Mouse (Mus musculus): Measurements from ENCODE around the gene Etfdh. TPM values are rescaled to one million over a fixed set of nuclear protein-coding genes. Genes with fewer than 3 reads are reported as not detected.
A peak's percentile ranks its signal among the peaks of the same experiment; 100 is the strongest.

Etfdh gene
- polyA plus RNA-seq, 1 experiment from 2014 or later, result 50.3 TPM

GRCm38 (mm10) chr3:79589671-79590070, 39.6 kb downstream of the Etfdh start:
- no peak for DNase-seq (ENCODE audit: low spot score)
- Histone ChIP-seq H3K4me3 (ENCODE audit: low read depth, low read length) (no peak overlapping the region), H3K9ac (ENCODE audit: low read depth, low read length) (no peak overlapping the region), H3K4me1 (replicated peaks; ENCODE audit: control insufficient read depth, insufficient read depth, low read length) (no peaks in the 10 kb centered on the region), H3K36me3 (ENCODE audit: control insufficient read depth, insufficient read depth, low read length) (no peaks in the 10 kb centered on the region), H3K4me2 (replicated peaks; ENCODE audit: low read depth, low read length) (no peak overlapping the region), H3K9me3 (ENCODE audit: control insufficient read depth, low read length) (no peaks in the 10 kb centered on the region), H3K27ac (ENCODE audit: low read depth, low read length) (no peak overlapping the region), H3K27me3 (ENCODE audit: control insufficient read depth, insufficient read depth, low read length) (no peaks in the 10 kb centered on the region)
- no peak for ATAC-seq (ENCODE audit: low FRiP score)
- WGBS, result 85% methylated on average over 2 of the region's 2 CpGs

GRCm38 (mm10) chr3:79586804-79587203, 42.5 kb downstream of the Etfdh start:
- H3K9ac ChIP-seq (ENCODE audit: low read depth, low read length), result no peak overlapping the region
- H3K4me1 ChIP-seq (replicated peaks; ENCODE audit: control insufficient read depth, insufficient read depth, low read length), result no peaks in the 10 kb centered on the region
- no peaks in the 10 kb centered on the region for H3K27me3 ChIP-seq (ENCODE audit: control insufficient read depth, insufficient read depth, low read length)
- H3K4me2 ChIP-seq (replicated peaks; ENCODE audit: low read depth, low read length), result no peak overlapping the region
- no peaks in the 10 kb centered on the region for H3K9me3 ChIP-seq (ENCODE audit: control insufficient read depth, low read length)
- no peaks in the 10 kb centered on the region for H3K36me3 ChIP-seq (ENCODE audit: control insufficient read depth, insufficient read depth, low read length)
- no peak overlapping the region for H3K27ac ChIP-seq (ENCODE audit: low read depth, low read length)
- no peak overlapping the region for H3K4me3 ChIP-seq (ENCODE audit: low read depth, low read length)
- WGBS, result 5% methylated on average over 6 of the region's 6 CpGs
- peak; percentile 77 for ATAC-seq (ENCODE audit: low FRiP score)
- peak; percentile 95 for DNase-seq (ENCODE audit: low spot score)

- H3K9ac ChIP-seq (ENCODE audit: low read depth, low read length), result no peak overlapping the region
- no peak for ATAC-seq (ENCODE audit: low FRiP score)
- H3K9me3 ChIP-seq (ENCODE audit: control insufficient read depth, low read length), result no peaks in the 10 kb centered on the region
- H3K4me1 ChIP-seq (replicated peaks; ENCODE audit: control insufficient read depth, insufficient read depth, low read length), result no peaks in the 10 kb centered on the region
- no peak overlapping the region for H3K4me3 ChIP-seq (ENCODE audit: low read depth, low read length)
- no peaks in the 10 kb centered on the region for H3K27me3 ChIP-seq (ENCODE audit: control insufficient read depth, insufficient read depth, low read length)
- WGBS, result 88% methylated on average over 5 of the region's 5 CpGs
- no peak overlapping the region for H3K27ac ChIP-seq (ENCODE audit: low read depth, low read length)
- H3K4me2 ChIP-seq (replicated peaks; ENCODE audit: low read depth, low read length), result no peak overlapping the region
- no peaks in the 10 kb centered on the region for H3K36me3 ChIP-seq (ENCODE audit: control insufficient read depth, insufficient read depth, low read length)
- DNase-seq (ENCODE audit: low spot score), result no peak
Measured at GRCm38 (mm10) chr3:79579891-79580575, 49.3 kb downstream of the Etfdh start.

- H3K36me3 ChIP-seq (ENCODE audit: control insufficient read depth, insufficient read depth, low read length), result no peaks in the 10 kb centered on the region
- H3K27me3 ChIP-seq (ENCODE audit: control insufficient read depth, insufficient read depth, low read length), result no peaks in the 10 kb centered on the region
- no peak overlapping the region for H3K27ac ChIP-seq (ENCODE audit: low read depth, low read length)
- no peaks in the 10 kb centered on the region for H3K9me3 ChIP-seq (ENCODE audit: control insufficient read depth, low read length)
- WGBS, result 73% methylated on average over 6 of the region's 6 CpGs
- H3K9ac ChIP-seq (ENCODE audit: low read depth, low read length), result no peak overlapping the region
- no peak overlapping the region for H3K4me2 ChIP-seq (replicated peaks; ENCODE audit: low read depth, low read length)
- no peak for ATAC-seq (ENCODE audit: low FRiP score)
- no peaks in the 10 kb centered on the region for H3K4me1 ChIP-seq (replicated peaks; ENCODE audit: control insufficient read depth, insufficient read depth, low read length)
- no peak overlapping the region for H3K4me3 ChIP-seq (ENCODE audit: low read depth, low read length)
- no peak for DNase-seq (ENCODE audit: low spot score)
Measured at GRCm38 (mm10) chr3:79578164-79578563, 51.1 kb downstream of the Etfdh start.

GRCm38 (mm10) chr3:79577606-79578005, 51.7 kb downstream of the Etfdh start:
- H3K36me3 ChIP-seq (ENCODE audit: control insufficient read depth, insufficient read depth, low read length), result no peaks in the 10 kb centered on the region
- no peak overlapping the region for H3K4me2 ChIP-seq (replicated peaks; ENCODE audit: low read depth, low read length)
- H3K4me1 ChIP-seq (replicated peaks; ENCODE audit: control insufficient read depth, insufficient read depth, low read length), result no peaks in the 10 kb centered on the region
- ATAC-seq (ENCODE audit: low FRiP score), result no peak
- H3K9me3 ChIP-seq (ENCODE audit: control insufficient read depth, low read length), result no peaks in the 10 kb centered on the region
- DNase-seq (ENCODE audit: low spot score), result no peak
- 94% methylated on average over 6 of the region's 6 CpGs for WGBS
- no peak overlapping the region for H3K4me3 ChIP-seq (ENCODE audit: low read depth, low read length)
- H3K9ac ChIP-seq (ENCODE audit: low read depth, low read length), result no peak overlapping the region
- no peak overlapping the region for H3K27ac ChIP-seq (ENCODE audit: low read depth, low read length)
- H3K27me3 ChIP-seq (ENCODE audit: control insufficient read depth, insufficient read depth, low read length), result no peaks in the 10 kb centered on the region

GRCm38 (mm10) chr3:79576865-79577264, 52.4 kb downstream of the Etfdh start:
- Histone ChIP-seq H3K4me1 (replicated peaks; ENCODE audit: control insufficient read depth, insufficient read depth, low read length) (no peaks in the 10 kb centered on the region), H3K27me3 (ENCODE audit: control insufficient read depth, insufficient read depth, low read length) (no peaks in the 10 kb centered on the region), H3K4me2 (replicated peaks; ENCODE audit: low read depth, low read length) (no peak overlapping the region), H3K36me3 (ENCODE audit: control insufficient read depth, insufficient read depth, low read length) (no peaks in the 10 kb centered on the region), H3K9ac (ENCODE audit: low read depth, low read length) (no peak overlapping the region), H3K4me3 (ENCODE audit: low read depth, low read length) (no peak overlapping the region), H3K27ac (ENCODE audit: low read depth, low read length) (no peak overlapping the region), H3K9me3 (ENCODE audit: control insufficient read depth, low read length) (no peaks in the 10 kb centered on the region)
- WGBS, result 36% methylated on average over 5 of the region's 5 CpGs
- ATAC-seq (ENCODE audit: low FRiP score), result peak; percentile 52; the same call in 1 of the 2 replicates
- DNase-seq (ENCODE audit: low spot score), result peak; percentile 19

- Histone ChIP-seq H3K4me3 (ENCODE audit: low read depth, low read length) (no peak overlapping the region), H3K36me3 (ENCODE audit: control insufficient read depth, insufficient read depth, low read length) (no peaks in the 10 kb centered on the region), H3K9ac (ENCODE audit: low read depth, low read length) (no peak overlapping the region), H3K9me3 (ENCODE audit: control insufficient read depth, low read length) (no peaks in the 10 kb centered on the region), H3K4me2 (replicated peaks; ENCODE audit: low read depth, low read length) (no peak overlapping the region), H3K27me3 (ENCODE audit: control insufficient read depth, insufficient read depth, low read length) (no peaks in the 10 kb centered on the region), H3K4me1 (replicated peaks; ENCODE audit: control insufficient read depth, insufficient read depth, low read length) (no peaks in the 10 kb centered on the region), H3K27ac (ENCODE audit: low read depth, low read length) (no peak overlapping the region)
- DNase-seq (ENCODE audit: low spot score), result no peak
- WGBS, result 22% methylated on average over 3 of the region's 3 CpGs
- no peak for ATAC-seq (ENCODE audit: low FRiP score)
Measured at GRCm38 (mm10) chr3:79576468-79576816, 52.9 kb downstream of the Etfdh start.

- peak; percentile 22 for DNase-seq (ENCODE audit: low spot score)
Measured at GRCm38 (mm10) chr3:79575576-79576467, 53.5 kb downstream of the Etfdh start.

GRCm38 (mm10) chr3:79574336-79574735, 55.0 kb downstream of the Etfdh start:
- H3K4me1 ChIP-seq (replicated peaks; ENCODE audit: control insufficient read depth, insufficient read depth, low read length), result no peaks in the 10 kb centered on the region
- H3K36me3 ChIP-seq (ENCODE audit: control insufficient read depth, insufficient read depth, low read length), result no peaks in the 10 kb centered on the region
- 76% methylated on average over 3 of the region's 3 CpGs for WGBS
- no peaks in the 10 kb centered on the region for H3K27me3 ChIP-seq (ENCODE audit: control insufficient read depth, insufficient read depth, low read length)
- H3K27ac ChIP-seq (ENCODE audit: low read depth, low read length), result no peak overlapping the region
- H3K9me3 ChIP-seq (ENCODE audit: control insufficient read depth, low read length), result no peaks in the 10 kb centered on the region
- no peak overlapping the region for H3K9ac ChIP-seq (ENCODE audit: low read depth, low read length)
- DNase-seq (ENCODE audit: low spot score) (no peak), ATAC-seq (ENCODE audit: low FRiP score) (no peak)
- H3K4me3 ChIP-seq (ENCODE audit: low read depth, low read length), result no peak overlapping the region
- no peak overlapping the region for H3K4me2 ChIP-seq (replicated peaks; ENCODE audit: low read depth, low read length)

More at GRCm38 (mm10) chr3:79575576-79576467, 53.5 kb downstream of the Etfdh start:
- Histone ChIP-seq H3K9ac (ENCODE audit: low read depth, low read length) (no peak overlapping the region), H3K36me3 (ENCODE audit: control insufficient read depth, insufficient read depth, low read length) (no peaks in the 10 kb centered on the region), H3K9me3 (ENCODE audit: control insufficient read depth, low read length) (no peaks in the 10 kb centered on the region), H3K27ac (ENCODE audit: low read depth, low read length) (no peak overlapping the region), H3K4me2 (replicated peaks; ENCODE audit: low read depth, low read length) (no peak overlapping the region), H3K27me3 (ENCODE audit: control insufficient read depth, insufficient read depth, low read length) (no peaks in the 10 kb centered on the region), H3K4me3 (ENCODE audit: low read depth, low read length) (no peak overlapping the region), H3K4me1 (replicated peaks; ENCODE audit: control insufficient read depth, insufficient read depth, low read length) (no peaks in the 10 kb centered on the region)
- 42% methylated on average over 10 of the region's 10 CpGs for WGBS
- ATAC-seq (ENCODE audit: low FRiP score), result no peak
